Mouse (Mus musculus) testis, postnatal 10 days (tissue): ENCODE results near the gene Ssty1.
"Not testable (repeated sequence)": the region's sequence is repeated elsewhere in the genome, so short reads cannot be mapped to it uniquely, and the experiment has no call there.

Experiments used
- DNase-seq: peaks from one replicate; pipeline ENCODE4 v3.0.0; 2021; ENCODE audit warnings: low spot score

Gene Ssty1

DNA sequence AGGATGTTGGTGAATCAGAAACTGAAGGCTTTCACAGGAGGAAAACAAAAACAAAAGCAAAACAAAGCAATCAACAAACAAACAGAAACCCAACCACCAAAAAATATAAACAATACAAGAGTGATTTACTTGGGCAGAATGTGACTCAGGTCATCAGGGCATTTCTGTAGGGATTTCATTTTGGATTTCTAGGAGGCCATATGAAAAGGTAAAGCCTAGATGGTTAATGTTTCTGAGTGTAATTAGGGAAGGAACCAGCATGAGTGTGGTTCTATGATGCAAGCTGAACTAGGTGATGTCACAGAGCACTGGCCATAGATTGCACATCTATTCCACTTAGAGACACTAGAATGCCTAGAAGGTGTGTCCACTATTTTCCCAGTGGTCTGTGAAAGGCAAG, at the start of gene Ssty1:
Ssty1 (plus strand) TSS at position 301 of the 400 bp plus-strand sequence.
- DNase-seq: not testable (repeated sequence)

- DNase-seq: not testable (repeated sequence)
Measured at GRCm38 (mm10) chrY:18061712-18062111, 27.2 kb upstream of the Ssty1 start, which contains the start of gene Gm21764. Gm21764 (minus strand) TSS chrY:18061812.
